Mouse (Mus musculus) heart, embryonic 11.5 days (tissue): Measurements from ENCODE around the gene Padi1. TPM values are rescaled to one million over a fixed set of nuclear protein-coding genes. Genes with fewer than 3 reads are reported as not detected.

Experiments used
- ATAC-seq: fragments of 200-750 bp; cut with Nextera tagmentation; replicated peaks from 2 replicates; pipeline ENCODE4 v1.8.0; 2017; ENCODE audit warnings: moderate library complexity; ENCODE audit not compliant: insufficient number of reproducible peaks, low FRiP score, low TSS enrichment
- H3K27ac ChIP-seq: fragments of 300-500 bp; sonication (generic); 2 replicates; pipeline ENCODE4 v1.5.1; 2014; ENCODE audit warnings: mild to moderate bottlenecking, low read depth, low read length
- H3K27me3 ChIP-seq: fragments of 300-500 bp; sonication (generic); 2 replicates; pipeline ENCODE4 v1.6.1; 2014; ENCODE audit warnings: mild to moderate bottlenecking, low read length, mixed read lengths; ENCODE audit not compliant: control insufficient read depth, insufficient read depth
- H3K36me3 ChIP-seq: fragments of 300-500 bp; sonication (generic); 2 replicates; pipeline ENCODE4 v1.6.1; 2014; ENCODE audit warnings: mild to moderate bottlenecking, low read length, moderate library complexity, mixed read lengths; ENCODE audit not compliant: control insufficient read depth, insufficient read depth
- H3K4me1 ChIP-seq: fragments of 300-500 bp; sonication (generic); 2 replicates; pipeline ENCODE4 v1.6.1; 2014; ENCODE audit warnings: low read length; ENCODE audit not compliant: control insufficient read depth, insufficient read depth
- H3K4me2 ChIP-seq: fragments of 300-500 bp; sonication (generic); 2 replicates; pipeline ENCODE4 v1.6.1; 2014; ENCODE audit warnings: mild to moderate bottlenecking, moderate library complexity
- H3K4me3 ChIP-seq: fragments of 300-500 bp; sonication (generic); 2 replicates; pipeline ENCODE4 v1.5.1; 2014; ENCODE audit warnings: low read depth, low read length
- H3K9ac ChIP-seq: fragments of 300-500 bp; sonication (generic); 2 replicates; pipeline ENCODE4 v1.6.1; 2014; ENCODE audit warnings: mild to moderate bottlenecking, low read depth, low read length, moderate library complexity
- H3K9me3 ChIP-seq: fragments of 300-500 bp; sonication (generic); replicated peaks from 2 replicates; pipeline ENCODE4 v1.6.1; 2016; ENCODE audit warnings: low read length; ENCODE audit not compliant: control insufficient read depth
- WGBS: fragments of 180-500 bp; shearing (Covaris S2); extraction: QIAGEN DNeasy Blood & Tissue Kit; methylation state at CpG from one replicate; pipeline ENCODE4 v1.1.7; 2014; ENCODE audit not compliant: insufficient replicate concordance; 5-methylcytosine and 5-hydroxymethylcytosine counted together
- polyA plus RNA-seq: library from polyadenylated mRNA; unstranded; fragments of >200 nt; fragmentation: Nextera tagmentation; extraction: Ambion mirVana; gene quantifications from 2 replicates; pipeline ENCODE4 v1.2.1, GENCODE M21; 2014

The Padi1 gene
- polyA plus RNA-seq, 1 experiment from 2014 or later: 0.19 TPM

DNA sequence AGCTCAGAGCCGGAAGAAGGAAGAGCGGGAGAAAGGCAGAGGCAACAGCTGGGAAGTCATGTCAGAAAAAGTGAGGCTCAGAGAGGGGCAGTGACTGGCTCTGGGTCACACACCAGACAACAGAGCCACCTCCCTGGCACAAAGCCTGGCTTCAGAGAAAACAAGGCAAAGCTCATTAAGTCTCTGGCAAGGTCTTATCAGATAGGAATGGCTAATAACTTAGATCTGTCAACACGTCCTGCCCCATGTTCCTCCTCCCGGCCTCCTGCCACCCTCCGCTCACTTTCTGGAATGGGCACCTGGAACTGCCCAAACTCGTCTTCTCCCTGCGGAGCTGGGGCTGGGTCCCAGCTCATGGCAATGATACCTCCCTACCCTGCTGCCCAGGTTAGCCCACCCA lies 12.2 kb upstream of the Padi1 start:
- Histone ChIP-seq H3K27ac (no peak overlapping the region), H3K9me3 (no peaks in the 10 kb centered on the region), H3K9ac (no peak overlapping the region), H3K4me2 (no peak overlapping the region), H3K36me3 (no peaks in the 10 kb centered on the region), H3K27me3 (peaks cover 6% of the 10 kb centered on the region; the same call in 1 of the 2 replicates), H3K4me3 (no peak overlapping the region), H3K4me1 (peaks cover 14% of the 10 kb centered on the region)
- ATAC-seq: no peak
- WGBS: 66% methylated on average over 7 of the region's 7 CpGs

DNA sequence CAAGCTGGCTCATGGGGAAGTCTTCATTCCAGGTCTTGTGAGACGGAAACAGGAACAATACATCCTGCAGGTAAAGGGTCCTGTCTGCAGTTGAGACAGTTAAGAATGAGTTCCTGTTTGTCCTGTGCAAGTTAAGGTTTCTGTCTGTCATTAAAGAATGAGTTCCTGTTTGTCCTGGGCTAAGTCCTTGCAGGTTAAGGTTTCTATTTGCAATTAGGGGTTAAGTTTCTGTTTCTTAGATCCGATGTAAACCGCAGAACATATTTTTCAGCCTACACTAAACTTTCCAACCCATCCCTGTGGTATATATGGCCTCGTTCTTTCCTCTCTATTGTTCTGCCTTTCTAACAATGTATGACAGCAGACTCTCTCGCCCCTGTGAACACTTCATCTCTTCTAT lies 11.5 kb upstream of the Padi1 start:
- H3K9ac ChIP-seq: no peak overlapping the region
- 84% methylated on average over 5 of the region's 5 CpGs for WGBS

DNA sequence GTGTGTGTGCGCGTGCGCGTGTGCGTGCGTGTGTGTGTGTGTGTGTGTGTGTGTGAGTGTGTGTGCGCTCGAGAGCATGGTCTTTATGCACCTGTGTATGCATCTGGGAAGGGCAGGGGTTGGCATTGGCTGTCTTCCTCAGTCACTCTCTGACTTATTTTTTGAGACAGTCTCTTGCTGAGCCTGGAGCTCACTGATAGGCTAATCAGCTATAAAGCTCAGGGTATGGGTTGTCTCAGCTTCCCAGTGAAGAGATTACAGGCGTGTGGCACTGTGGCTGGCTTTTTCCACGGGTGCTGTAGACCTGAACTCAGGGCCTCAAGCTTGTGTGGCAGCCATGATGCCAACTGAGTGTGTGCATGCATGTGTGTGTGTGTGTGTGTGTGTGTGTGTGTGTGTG lies 9.6 kb upstream of the Padi1 start:
- Histone ChIP-seq H3K9ac (no peak overlapping the region), H3K4me2 (no peak overlapping the region), H3K4me1 (peaks cover 2% of the 10 kb centered on the region; the same call in 1 of the 2 replicates), H3K27me3 (peaks cover 6% of the 10 kb centered on the region; the same call in 1 of the 2 replicates), H3K4me3 (no peak overlapping the region), H3K36me3 (no peaks in the 10 kb centered on the region), H3K9me3 (no peaks in the 10 kb centered on the region), H3K27ac (peak overlapping the region; percentile 71)
- peak; percentile 83 for ATAC-seq
- 83% methylated on average over 10 of the region's 10 CpGs for WGBS

More for the DNA sequence above, 11.5 kb upstream of the Padi1 start:
- H3K27me3 ChIP-seq: peaks cover 6% of the 10 kb centered on the region; the same call in 1 of the 2 replicates
- no peaks in the 10 kb centered on the region for H3K36me3 ChIP-seq
- no peaks in the 10 kb centered on the region for H3K9me3 ChIP-seq
- H3K27ac ChIP-seq: no peak overlapping the region
- H3K4me3 ChIP-seq: no peak overlapping the region
- ATAC-seq: no peak
- peaks cover 14% of the 10 kb centered on the region for H3K4me1 ChIP-seq
- H3K4me2 ChIP-seq: no peak overlapping the region

DNA sequence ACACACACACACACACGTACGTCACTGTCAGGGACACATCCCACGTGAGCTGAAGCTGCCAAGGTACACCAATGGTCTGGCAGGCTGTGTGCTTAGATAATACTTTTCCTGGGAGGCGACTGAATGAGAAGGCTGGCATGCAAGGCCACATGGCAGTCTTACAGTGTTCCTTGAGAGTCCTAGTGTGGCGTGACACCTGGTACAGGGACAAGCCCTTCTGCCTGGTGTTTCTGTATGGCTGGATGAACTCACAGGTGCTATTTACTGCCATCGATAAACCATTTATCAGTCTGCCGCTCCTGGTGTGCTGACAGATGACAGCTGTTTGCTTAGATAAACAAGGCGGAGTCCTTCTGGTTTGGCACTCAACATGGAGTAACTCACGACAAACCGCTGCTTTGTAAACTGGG lies 8.9 kb upstream of the Padi1 start:
- H3K27ac ChIP-seq: peak overlapping the region; percentile 71
- H3K36me3 ChIP-seq: no peaks in the 10 kb centered on the region
- H3K9me3 ChIP-seq: no peaks in the 10 kb centered on the region
- H3K4me3 ChIP-seq: no peak overlapping the region
- H3K27me3 ChIP-seq: peaks cover 6% of the 10 kb centered on the region; the same call in 1 of the 2 replicates
- no peak overlapping the region for H3K4me2 ChIP-seq
- peak overlapping the region; percentile 19; the same call in 1 of the 2 replicates for H3K9ac ChIP-seq
- WGBS: 30% methylated on average over 10 of the region's 10 CpGs
- ATAC-seq: peak; percentile 74
- H3K4me1 ChIP-seq: 0 out of 2 replicates have a peak, but pooled peaks cover 2% of the 10 kb centered on the region

DNA sequence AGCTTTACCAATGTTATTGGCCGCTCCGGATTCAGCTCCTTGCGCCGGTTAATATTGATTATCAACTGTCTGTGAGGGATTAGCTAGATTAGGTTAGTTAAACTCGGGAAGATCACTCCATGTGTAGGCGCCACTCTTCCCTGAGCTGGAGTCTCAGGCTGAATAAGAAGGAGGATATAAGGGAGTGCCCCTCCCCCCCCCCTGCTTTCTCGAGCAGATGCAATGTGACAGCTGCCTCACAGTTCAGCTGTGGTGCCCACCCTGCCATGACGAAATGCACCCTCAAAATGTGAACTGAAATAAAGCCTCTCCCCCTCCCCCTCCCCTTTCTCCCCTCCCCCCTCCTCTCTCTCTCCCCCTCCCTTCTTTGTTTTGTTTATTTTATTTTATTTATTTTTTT lies 8.0 kb upstream of the Padi1 start:
- Histone ChIP-seq H3K36me3 (no peaks in the 10 kb centered on the region), H3K9me3 (no peaks in the 10 kb centered on the region), H3K4me2 (no peak overlapping the region), H3K27me3 (peaks cover 6% of the 10 kb centered on the region; the same call in 1 of the 2 replicates), H3K27ac (no peak overlapping the region), H3K4me1 (0 out of 2 replicates have a peak, but pooled peaks cover 2% of the 10 kb centered on the region), H3K9ac (no peak overlapping the region), H3K4me3 (no peak overlapping the region)
- WGBS: 51% methylated on average over 8 of the region's 8 CpGs
- ATAC-seq: no peak

DNA sequence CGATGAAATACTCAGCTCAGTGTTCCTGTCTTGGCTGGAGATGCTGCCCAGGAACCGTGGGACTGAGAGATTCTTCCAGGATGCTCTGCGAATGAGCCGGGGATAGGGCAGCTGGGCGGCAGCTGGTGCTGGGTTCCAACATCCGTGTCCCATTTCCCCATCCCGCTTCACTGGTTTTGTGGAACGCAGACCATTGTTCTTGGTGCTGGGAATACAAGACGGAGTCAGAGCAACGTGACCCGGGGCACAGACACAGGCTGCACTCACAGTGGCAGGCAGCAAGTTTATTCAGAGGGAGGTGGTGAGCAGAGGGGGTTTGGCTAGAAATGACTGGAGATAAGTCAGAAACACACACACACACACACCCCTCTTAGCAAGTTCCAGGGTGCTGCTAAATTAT lies 3.7 kb upstream of the Padi1 start:
- WGBS: 86% methylated on average over 11 of the region's 11 CpGs
- H3K4me3 ChIP-seq: no peak overlapping the region
- H3K9ac ChIP-seq: no peak overlapping the region
- no peak overlapping the region for H3K4me2 ChIP-seq
- no peaks in the 10 kb centered on the region for H3K4me1 ChIP-seq
- H3K9me3 ChIP-seq: no peaks in the 10 kb centered on the region
- H3K27ac ChIP-seq: no peak overlapping the region
- peaks cover 8% of the 10 kb centered on the region for H3K27me3 ChIP-seq
- ATAC-seq: no peak
- no peaks in the 10 kb centered on the region for H3K36me3 ChIP-seq

DNA sequence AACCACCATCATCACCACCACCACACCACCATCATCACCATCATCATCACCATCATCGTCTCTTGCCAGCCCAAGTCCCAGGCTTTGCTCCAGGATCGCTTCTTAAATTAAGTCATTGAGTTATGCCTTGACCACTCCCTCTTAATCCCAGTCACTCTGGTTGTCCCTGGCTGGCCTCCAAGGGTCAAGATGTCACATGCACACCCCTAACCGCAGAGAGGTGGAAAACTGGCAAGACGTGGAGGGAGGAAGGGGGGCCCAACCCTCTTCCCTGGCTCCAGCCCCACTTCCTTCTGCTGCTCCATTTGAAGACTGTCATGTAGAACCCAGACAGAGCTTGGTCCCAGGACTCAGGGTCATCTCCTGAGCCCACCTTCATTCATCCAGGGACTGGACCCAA lies 587 bp downstream of the Padi1 start:
- Histone ChIP-seq H3K9ac (no peak overlapping the region), H3K27me3 (peaks cover 4% of the 10 kb centered on the region; the same call in 1 of the 2 replicates), H3K9me3 (no peaks in the 10 kb centered on the region), H3K27ac (no peak overlapping the region), H3K36me3 (no peaks in the 10 kb centered on the region), H3K4me2 (no peak overlapping the region), H3K4me1 (no peaks in the 10 kb centered on the region), H3K4me3 (no peak overlapping the region)
- no peak for ATAC-seq
- WGBS: 75% methylated on average over 4 of the region's 4 CpGs

DNA sequence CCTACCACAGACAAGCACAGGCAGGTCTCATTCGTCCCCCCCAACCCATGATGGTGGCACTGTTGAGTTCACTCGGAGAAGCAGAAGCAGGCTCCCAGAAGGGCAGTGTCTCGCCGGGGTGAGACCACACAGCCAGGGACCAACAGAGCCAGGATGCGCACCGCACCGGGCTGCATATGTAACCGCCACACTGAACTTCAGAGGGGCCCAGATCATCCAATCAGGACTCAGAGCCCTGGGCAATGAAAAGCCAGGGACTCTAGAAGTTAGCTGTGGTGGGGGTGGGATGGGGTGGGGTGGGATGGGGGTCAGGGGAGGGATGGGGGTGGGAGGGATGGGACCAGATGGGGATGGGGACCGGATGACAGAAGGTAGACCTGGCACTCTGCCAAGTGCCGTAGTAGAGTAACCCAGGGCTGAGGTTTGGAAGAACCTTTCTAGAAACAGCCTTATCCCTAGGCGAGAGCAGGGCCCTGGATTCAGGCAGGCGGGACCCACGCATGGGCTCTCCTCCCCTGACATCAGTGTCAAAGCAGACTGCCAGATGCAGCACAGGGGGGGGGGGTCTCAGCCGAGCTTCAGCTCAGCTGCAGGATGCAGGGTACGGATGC lies 1.8 kb downstream of the Padi1 start:
- Histone ChIP-seq H3K9me3 (no peaks in the 10 kb centered on the region), H3K27ac (no peak overlapping the region), H3K4me2 (no peak overlapping the region), H3K27me3 (peaks cover 4% of the 10 kb centered on the region; the same call in 1 of the 2 replicates), H3K9ac (no peak overlapping the region), H3K4me1 (no peaks in the 10 kb centered on the region), H3K36me3 (no peaks in the 10 kb centered on the region), H3K4me3 (no peak overlapping the region)
- ATAC-seq: no peak
- 67% methylated on average over 15 of the region's 15 CpGs for WGBS

DNA sequence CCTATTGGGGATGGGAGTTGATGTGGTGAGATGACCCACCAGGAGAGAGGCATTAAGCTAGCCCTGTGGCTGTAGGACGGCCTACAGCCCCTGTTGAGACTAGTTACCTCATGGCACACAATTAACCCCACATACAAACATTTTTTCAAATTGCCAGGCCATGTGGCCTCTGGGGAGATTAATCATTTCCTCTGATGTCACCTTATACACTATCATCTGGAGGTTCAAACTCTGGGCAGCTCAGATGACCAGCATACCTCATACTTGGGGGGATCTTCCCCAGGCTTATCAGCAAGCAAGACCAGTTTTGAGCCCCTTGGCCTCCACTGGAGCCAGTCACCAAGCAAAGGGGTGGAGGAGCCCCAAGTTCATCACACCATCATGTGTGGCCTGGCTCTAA lies 2.7 kb downstream of the Padi1 start:
- Histone ChIP-seq H3K4me1 (no peaks in the 10 kb centered on the region), H3K9me3 (no peaks in the 10 kb centered on the region), H3K9ac (no peak overlapping the region), H3K36me3 (no peaks in the 10 kb centered on the region), H3K4me3 (no peak overlapping the region), H3K27ac (no peak overlapping the region), H3K4me2 (no peak overlapping the region), H3K27me3 (no peaks in the 10 kb centered on the region; the same call in 1 of the 2 replicates)
- WGBS: 81% methylated on average over 1 of the region's 1 CpGs
- ATAC-seq: no peak
